Mouse (Mus musculus) heart, embryonic 15.5 days (tissue): ENCODE measurements around the gene Slc46a3. TPM values are rescaled to one million over a fixed set of nuclear protein-coding genes. Genes with fewer than 3 reads are reported as not detected.

Source experiments
- ATAC-seq: fragments of 200-750 bp; cut with Nextera tagmentation; replicated peaks from 2 replicates; pipeline ENCODE4 v1.8.0; 2017; ENCODE audit warnings: low read depth, moderate TSS enrichment; ENCODE audit not compliant: insufficient number of reproducible peaks, insufficient read depth, low FRiP score
- H3K27ac ChIP-seq: fragments of 300-500 bp; sonication (generic); 2 replicates; pipeline ENCODE4 v1.5.1; 2015; ENCODE audit warnings: mild to moderate bottlenecking, inconsistent platforms
- H3K27me3 ChIP-seq: fragments of 300-500 bp; sonication (generic); 2 replicates; pipeline ENCODE4 v1.6.1; 2015; ENCODE audit warnings: inconsistent platforms
- H3K36me3 ChIP-seq: fragments of 300-500 bp; sonication (generic); 2 replicates; pipeline ENCODE4 v1.6.1; 2015; ENCODE audit warnings: mild to moderate bottlenecking, inconsistent platforms
- H3K4me1 ChIP-seq: fragments of 300-500 bp; sonication (generic); replicated peaks from 2 replicates; pipeline ENCODE4 v1.6.1; 2015; ENCODE audit warnings: inconsistent platforms
- H3K4me2 ChIP-seq: fragments of 300-500 bp; sonication (generic); 2 replicates; pipeline ENCODE4 v1.6.1; 2015; ENCODE audit warnings: inconsistent platforms, mild to moderate bottlenecking, moderate library complexity
- H3K4me3 ChIP-seq: fragments of 300-500 bp; sonication (generic); 2 replicates; pipeline ENCODE4 v1.5.1; 2015; ENCODE audit warnings: mild to moderate bottlenecking, inconsistent platforms
- H3K9ac ChIP-seq: fragments of 300-500 bp; sonication (generic); 2 replicates; pipeline ENCODE4 v1.6.1; 2015; ENCODE audit warnings: mild to moderate bottlenecking, inconsistent platforms
- H3K9me3 ChIP-seq: fragments of 300-500 bp; sonication (generic); replicated peaks from 2 replicates; pipeline ENCODE4 v1.6.1; 2016; ENCODE audit warnings: inconsistent platforms
- WGBS: fragments of 180-500 bp; shearing (Covaris S2); methylation state at CpG from one replicate; pipeline ENCODE4 v1.1.7; 2015; ENCODE audit warnings: mixed read lengths; 5-methylcytosine and 5-hydroxymethylcytosine counted together
- polyA plus RNA-seq: library from polyadenylated mRNA; unstranded; fragments of >200 nt; fragmentation: Nextera tagmentation; extraction: Ambion mirVana; gene quantifications from 2 replicates; pipeline ENCODE4 v1.2.1, GENCODE M21; 2015

The Slc46a3 gene
- 3.3 and 5.3 TPM in 2 replicates for polyA plus RNA-seq

- peak within 1 kb of the TSS; percentile 13; the same call in 1 of the 2 replicates for H3K27ac ChIP-seq
- peak within 1 kb of the TSS; percentile 81 for H3K4me3 ChIP-seq
Observed at GRCm38 (mm10) chr5:147894455-147895076, at the start of gene Slc46a3. Gene Slc46a3, minus strand, starts transcription at chr5:147894815.

DNA sequence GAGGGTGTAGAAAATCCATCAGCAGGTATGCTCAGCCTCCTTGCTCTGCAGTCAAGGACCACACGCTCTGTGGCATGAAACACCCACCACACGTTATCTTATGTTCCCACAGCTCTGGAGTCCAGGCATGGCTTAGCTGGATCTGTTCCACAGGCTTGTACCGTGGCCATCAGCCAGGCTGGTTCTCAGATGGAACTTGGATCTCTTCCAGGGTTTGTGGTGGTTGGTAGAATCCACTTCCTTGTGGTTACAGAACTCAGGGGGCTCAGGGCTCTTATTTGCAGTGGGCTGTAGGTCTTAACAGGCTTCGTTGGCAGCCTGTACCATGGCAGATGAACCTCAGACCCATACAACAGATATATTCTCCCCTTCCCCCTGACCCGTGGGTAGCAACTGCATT lies 44.6 kb upstream of the Slc46a3 start:
- H3K36me3 ChIP-seq = no peaks in the 10 kb centered on the region
- WGBS = 39% methylated on average over 5 of the region's 5 CpGs
- no peaks in the 10 kb centered on the region for H3K9me3 ChIP-seq
- 0 out of 2 replicates have a peak, but pooled peaks have one; percentile 57 for ATAC-seq
- H3K4me3 ChIP-seq = no peak overlapping the region
- no peak overlapping the region for H3K4me2 ChIP-seq
- no peak overlapping the region for H3K9ac ChIP-seq
- peaks cover 18% of the 10 kb centered on the region for H3K4me1 ChIP-seq
- H3K27me3 ChIP-seq = no peaks in the 10 kb centered on the region
- no peak overlapping the region for H3K27ac ChIP-seq

More at GRCm38 (mm10) chr5:147894455-147895076, at the start of gene Slc46a3:
- WGBS = under 1% methylated on average over 47 of the region's 47 CpGs
- ATAC-seq = peak; percentile 98
- no peaks in the 10 kb centered on the region for H3K36me3 ChIP-seq
- peak within 1 kb of the TSS; percentile 54 for H3K9ac ChIP-seq
- H3K27me3 ChIP-seq = 0 out of 2 replicates have a peak, but pooled peaks cover 3% of the 10 kb centered on the region
- H3K4me1 ChIP-seq = peaks cover 16% of the 10 kb centered on the region
- H3K9me3 ChIP-seq = no peaks in the 10 kb centered on the region
- peak within 1 kb of the TSS; percentile 88 for H3K4me2 ChIP-seq

- Histone ChIP-seq H3K27ac (no peak overlapping the region), H3K36me3 (no peaks in the 10 kb centered on the region), H3K9me3 (no peaks in the 10 kb centered on the region), H3K9ac (no peak overlapping the region), H3K27me3 (no peaks in the 10 kb centered on the region), H3K4me2 (no peak overlapping the region), H3K4me1 (peaks cover 10% of the 10 kb centered on the region), H3K4me3 (no peak overlapping the region)
- ATAC-seq = no peak
- 77% methylated on average over 13 of the region's 13 CpGs for WGBS
Observed at GRCm38 (mm10) chr5:147935096-147935495, 40.5 kb upstream of the Slc46a3 start.

DNA sequence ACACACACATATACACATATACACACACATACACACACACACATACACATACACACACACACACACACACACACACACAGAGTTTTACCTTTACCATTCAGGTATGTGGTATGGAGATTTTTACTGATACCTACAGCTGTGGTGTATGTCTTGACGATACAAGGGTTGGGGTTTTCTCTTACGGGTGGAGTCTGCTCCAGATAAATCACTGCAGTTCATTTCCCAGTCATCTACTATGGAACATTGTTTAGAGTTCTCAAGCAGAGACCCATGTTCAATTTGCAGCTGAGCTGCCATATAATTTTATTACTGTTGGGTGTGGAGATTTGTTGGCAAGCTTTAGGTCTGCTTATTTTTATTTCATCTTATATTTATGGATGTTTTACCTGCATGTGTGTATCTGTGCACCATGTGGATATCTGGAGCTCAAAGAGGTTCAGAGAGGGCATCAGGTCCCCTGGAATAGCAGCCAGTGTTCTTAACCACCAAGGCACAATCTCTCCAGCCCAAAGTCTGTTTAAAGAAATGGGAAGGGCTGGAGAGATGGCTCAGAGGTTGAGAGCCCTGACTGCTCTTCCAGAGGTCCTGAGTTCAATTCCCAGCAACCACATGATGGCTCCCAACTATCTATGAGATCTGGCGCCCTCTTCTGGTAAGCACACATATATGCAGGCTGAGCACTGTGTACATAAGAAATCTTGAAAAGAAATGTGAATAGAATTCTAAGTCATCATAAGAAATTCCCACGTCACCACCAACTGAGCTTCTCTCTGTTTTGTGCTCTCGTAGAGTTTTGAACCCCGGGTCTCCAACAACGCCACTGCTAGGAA lies 34.3 kb upstream of the Slc46a3 start:
- Histone ChIP-seq H3K27me3 (no peaks in the 10 kb centered on the region), H3K4me3 (no peak overlapping the region), H3K36me3 (no peaks in the 10 kb centered on the region), H3K9ac (no peak overlapping the region), H3K9me3 (no peaks in the 10 kb centered on the region), H3K27ac (no peak overlapping the region), H3K4me2 (no peak overlapping the region), H3K4me1 (no peaks in the 10 kb centered on the region)
- 78% methylated on average over 7 of the region's 7 CpGs for WGBS
- no peak for ATAC-seq

DNA sequence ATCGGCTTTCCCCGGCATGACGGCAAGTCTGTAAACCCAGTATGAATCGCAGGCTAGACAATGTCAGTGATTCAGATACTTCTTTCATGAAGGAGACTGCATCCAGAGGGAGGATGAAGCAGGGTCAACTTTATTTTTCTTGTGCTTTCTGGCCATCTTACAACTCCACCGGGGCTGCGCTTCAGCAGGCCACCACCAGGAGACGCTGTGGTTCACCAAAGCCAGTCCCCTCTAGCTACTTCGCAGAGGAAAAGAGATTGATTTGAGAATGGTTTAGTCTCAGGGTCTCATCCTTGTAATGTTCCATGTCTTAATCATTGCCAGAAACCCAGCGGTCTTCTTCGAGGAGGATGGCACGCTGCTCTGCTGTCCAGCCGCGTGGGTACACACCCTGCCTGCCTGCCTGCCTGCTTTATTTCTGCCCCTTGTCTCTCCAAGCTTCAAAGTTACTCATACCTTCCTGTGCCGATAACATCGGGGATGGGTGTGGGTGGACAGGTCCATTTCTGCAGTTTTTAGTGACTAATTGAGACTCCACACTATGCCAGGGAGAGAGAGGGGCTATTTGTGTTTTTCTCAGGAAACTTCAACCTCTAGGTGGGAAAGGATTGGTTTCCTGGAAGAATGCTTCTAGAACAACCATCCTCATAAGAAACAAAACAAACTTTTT lies 31.5 kb upstream of the Slc46a3 start:
- no peak overlapping the region for H3K27ac ChIP-seq
- no peaks in the 10 kb centered on the region for H3K4me1 ChIP-seq
- WGBS = 58% methylated on average over 15 of the region's 15 CpGs
- no peaks in the 10 kb centered on the region for H3K36me3 ChIP-seq
- H3K4me2 ChIP-seq = no peak overlapping the region
- no peaks in the 10 kb centered on the region for H3K9me3 ChIP-seq
- H3K9ac ChIP-seq = no peak overlapping the region
- no peaks in the 10 kb centered on the region for H3K27me3 ChIP-seq
- no peak for ATAC-seq
- no peak overlapping the region for H3K4me3 ChIP-seq

GRCm38 (mm10) chr5:147924621-147925020 lies 30.0 kb upstream of the Slc46a3 start:
- H3K4me2 ChIP-seq = no peak overlapping the region
- WGBS = 75% methylated on average over 5 of the region's 5 CpGs
- no peak overlapping the region for H3K27ac ChIP-seq

GRCm38 (mm10) chr5:147918044-147918846 lies 23.6 kb upstream of the Slc46a3 start:
- no peaks in the 10 kb centered on the region for H3K27me3 ChIP-seq
- H3K4me3 ChIP-seq = no peak overlapping the region
- WGBS = 49% methylated on average over 17 of the region's 17 CpGs
- H3K9ac ChIP-seq = no peak overlapping the region
- H3K36me3 ChIP-seq = no peaks in the 10 kb centered on the region
- ATAC-seq = peak; percentile 61; the same call in 1 of the 2 replicates
- H3K4me1 ChIP-seq = peaks cover 7% of the 10 kb centered on the region
- no peak overlapping the region for H3K4me2 ChIP-seq
- no peaks in the 10 kb centered on the region for H3K9me3 ChIP-seq
- peak overlapping the region; percentile 50 for H3K27ac ChIP-seq

More at GRCm38 (mm10) chr5:147924621-147925020, 30.0 kb upstream of the Slc46a3 start:
- Histone ChIP-seq H3K4me3 (no peak overlapping the region), H3K27me3 (no peaks in the 10 kb centered on the region), H3K9ac (no peak overlapping the region), H3K9me3 (no peaks in the 10 kb centered on the region), H3K4me1 (no peaks in the 10 kb centered on the region), H3K36me3 (no peaks in the 10 kb centered on the region)
- no peak for ATAC-seq

GRCm38 (mm10) chr5:147916171-147916570 lies 21.6 kb upstream of the Slc46a3 start:
- Histone ChIP-seq H3K4me3 (no peak overlapping the region), H3K36me3 (no peaks in the 10 kb centered on the region), H3K4me2 (no peak overlapping the region), H3K27ac (no peak overlapping the region), H3K9me3 (no peaks in the 10 kb centered on the region), H3K4me1 (peaks cover 8% of the 10 kb centered on the region), H3K9ac (no peak overlapping the region), H3K27me3 (no peaks in the 10 kb centered on the region)
- WGBS = 63% methylated on average over 9 of the region's 9 CpGs
- ATAC-seq = no peak

DNA sequence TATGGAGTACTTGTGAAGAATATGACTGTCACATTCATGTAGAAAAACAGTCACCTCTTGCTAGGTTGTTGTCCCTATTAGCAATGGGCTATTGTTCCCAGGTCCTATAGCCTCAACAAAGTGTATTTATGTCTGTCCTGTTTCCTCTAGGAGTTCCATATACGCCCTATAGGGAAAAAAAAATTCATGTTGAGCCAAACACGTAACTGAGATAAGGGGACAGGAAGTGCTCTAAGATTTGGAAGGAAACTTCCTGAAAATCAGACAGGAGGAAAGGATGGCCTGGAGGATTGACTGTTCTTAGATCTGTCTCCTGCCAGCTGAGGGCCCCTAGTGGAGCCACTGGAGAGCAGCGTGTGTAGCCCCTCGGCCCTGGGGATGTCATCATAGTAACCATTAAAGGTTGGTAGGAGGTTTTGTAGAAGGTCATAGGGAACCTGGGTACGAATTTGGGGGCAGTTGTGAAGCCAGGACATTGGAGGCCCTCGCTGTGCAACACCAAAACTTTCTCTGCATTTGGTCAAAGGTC lies 20.5 kb upstream of the Slc46a3 start:
- no peak for ATAC-seq
- 43% methylated on average over 6 of the region's 6 CpGs for WGBS
- H3K4me2 ChIP-seq = no peak overlapping the region
- H3K27me3 ChIP-seq = no peaks in the 10 kb centered on the region
- H3K9ac ChIP-seq = no peak overlapping the region
- no peaks in the 10 kb centered on the region for H3K36me3 ChIP-seq
- H3K27ac ChIP-seq = peak overlapping the region; percentile 52
- peaks cover 8% of the 10 kb centered on the region for H3K4me1 ChIP-seq
- H3K4me3 ChIP-seq = no peak overlapping the region
- H3K9me3 ChIP-seq = no peaks in the 10 kb centered on the region

- H3K27ac ChIP-seq = 0 out of 2 replicates have a peak overlapping the region, but pooled peaks have one; percentile 9
- no peak for ATAC-seq
- peaks cover 8% of the 10 kb centered on the region for H3K4me1 ChIP-seq
- H3K4me3 ChIP-seq = no peak overlapping the region
- no peaks in the 10 kb centered on the region for H3K36me3 ChIP-seq
- H3K27me3 ChIP-seq = no peaks in the 10 kb centered on the region
- H3K9me3 ChIP-seq = no peaks in the 10 kb centered on the region
- H3K4me2 ChIP-seq = no peak overlapping the region
- no peak overlapping the region for H3K9ac ChIP-seq
- 30% methylated on average over 14 of the region's 14 CpGs for WGBS
Observed at GRCm38 (mm10) chr5:147913241-147913842, 18.7 kb upstream of the Slc46a3 start.
